Mouse (Mus musculus) activated CD4-positive, CD25-positive, alpha-beta regulatory T cell, adult 9 weeks (primary cell): ENCODE measurements around the gene Gfral. TPM values are rescaled to one million over a fixed set of nuclear protein-coding genes. Genes with fewer than 3 reads are reported as not detected.

Experiments used
- polyA plus RNA-seq: library from polyadenylated mRNA; unstranded; fragments of 100-300 nt; shearing (Covaris generic); gene quantifications from one replicate; pipeline ENCODE4 v1.2.1, GENCODE M21; 2017

Gene Gfral
- not detected for polyA plus RNA-seq

GRCm38 (mm10) chr9:76213557-76213956 lies at the start of gene Gfral:
TSS of gene Gfral (minus strand) at chr9:76213657.

Other genes starting within 250 kb of the Gfral start
- gene Hmgcll1, start 198.8 kb downstream of the Gfral start, polyA plus RNA-seq, result not detected
- not detected for gene Hcrtr2, start 110.2 kb upstream of the Gfral start, polyA plus RNA-seq